Mouse (Mus musculus) kidney, adult 2 months (tissue): ENCODE data around the gene Arhgap6.

Experiments
- CTCF ChIP-seq: fragments of 200-500 bp; conservative IDR thresholded peaks from 2 replicates; pipeline ENCODE4 v1.5.1; 2011; ENCODE audit warnings: low read depth, mild to moderate bottlenecking, control low read depth, low read length, moderate library complexity, mixed read lengths; ENCODE audit not compliant: insufficient read depth, insufficient read length
- POLR2A ChIP-seq: fragments of 200-500 bp; IDR thresholded peaks from one replicate; pipeline ENCODE4 v1.6.1; 2011; ENCODE audit warnings: low read depth, low read length, control low read depth

- TF ChIP-seq CTCF (no peak), POLR2A (no peak)
Observed at GRCm38 (mm10) chrX:169263433-169264172, 468.7 kb downstream of the Arhgap6 start.
